Mouse (Mus musculus): ENCODE results near the gene Bicdl1. TPM values are rescaled to one million over a fixed set of nuclear protein-coding genes. Genes with fewer than 3 reads are reported as not detected.

The Bicdl1 gene
- polyA plus RNA-seq, 1 experiment = 143 TPM

DNA sequence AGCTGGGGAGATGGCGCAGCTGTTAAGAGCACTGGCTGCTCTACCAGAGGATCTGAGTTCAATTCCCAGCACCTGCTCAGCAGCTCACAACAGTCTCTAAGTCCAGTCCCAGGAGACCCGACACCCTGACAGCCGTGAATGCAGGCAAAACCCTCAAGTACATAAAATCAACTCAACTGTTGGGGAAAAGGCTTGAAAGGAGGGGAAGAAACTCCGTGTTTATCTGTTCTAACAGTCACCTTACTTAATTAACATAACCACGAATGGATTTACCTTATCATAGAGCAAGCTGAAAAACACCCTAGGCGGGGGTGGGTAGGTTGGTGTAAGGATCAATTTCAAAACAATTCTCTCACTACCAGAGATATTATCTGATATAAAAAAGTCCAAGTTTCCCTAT is 18.9 kb downstream of the Bicdl1 start:
- WGBS = 57% methylated on average over 6 of the region's 6 CpGs

GRCm38 (mm10) chr5:115711636-115712419 is 19.6 kb downstream of the Bicdl1 start:
- peaks cover 33% of the 10 kb centered on the region for H3K4me1 ChIP-seq (replicated peaks; ENCODE audit: control insufficient read depth, insufficient read depth, low read length)
- peak; percentile 48 for DNase-seq
- H3K27me3 ChIP-seq (ENCODE audit: control insufficient read depth, insufficient read depth, low read length) = no peaks in the 10 kb centered on the region
- H3K4me3 ChIP-seq (ENCODE audit: control insufficient read depth, insufficient read depth, low read length) = no peak overlapping the region
- TF ChIP-seq POLR2A (IDR thresholded peaks at IDR 0.05; ENCODE audit: control insufficient read depth, extremely low read depth, insufficient read depth, low read length, poor library complexity) (no peak), CTCF (IDR thresholded peaks at IDR 0.05; ENCODE audit: borderline replicate concordance, control insufficient read depth, extremely low read depth, insufficient read depth, low read length, poor library complexity) (no peak)
- peak overlapping the region; percentile 94 for H3K27ac ChIP-seq (ENCODE audit: control insufficient read depth, insufficient read depth, low read length)
- H3K36me3 ChIP-seq (ENCODE audit: control insufficient read depth, insufficient read depth, low read length) = no peaks in the 10 kb centered on the region
- WGBS = 44% methylated on average over 11 of the region's 11 CpGs

More for the DNA sequence above, 18.9 kb downstream of the Bicdl1 start:
- H3K27ac ChIP-seq (ENCODE audit: control insufficient read depth, insufficient read depth, low read length) = peak overlapping the region; percentile 94
- no peaks in the 10 kb centered on the region for H3K36me3 ChIP-seq (ENCODE audit: control insufficient read depth, insufficient read depth, low read length)
- H3K27me3 ChIP-seq (ENCODE audit: control insufficient read depth, insufficient read depth, low read length) = no peaks in the 10 kb centered on the region
- DNase-seq = no peak
- H3K4me3 ChIP-seq (ENCODE audit: control insufficient read depth, insufficient read depth, low read length) = no peak overlapping the region
- TF ChIP-seq CTCF (IDR thresholded peaks at IDR 0.05; ENCODE audit: borderline replicate concordance, control insufficient read depth, extremely low read depth, insufficient read depth, low read length, poor library complexity) (no peak), POLR2A (IDR thresholded peaks at IDR 0.05; ENCODE audit: control insufficient read depth, extremely low read depth, insufficient read depth, low read length, poor library complexity) (no peak)
- H3K4me1 ChIP-seq (replicated peaks; ENCODE audit: control insufficient read depth, insufficient read depth, low read length) = peaks cover 39% of the 10 kb centered on the region

DNA sequence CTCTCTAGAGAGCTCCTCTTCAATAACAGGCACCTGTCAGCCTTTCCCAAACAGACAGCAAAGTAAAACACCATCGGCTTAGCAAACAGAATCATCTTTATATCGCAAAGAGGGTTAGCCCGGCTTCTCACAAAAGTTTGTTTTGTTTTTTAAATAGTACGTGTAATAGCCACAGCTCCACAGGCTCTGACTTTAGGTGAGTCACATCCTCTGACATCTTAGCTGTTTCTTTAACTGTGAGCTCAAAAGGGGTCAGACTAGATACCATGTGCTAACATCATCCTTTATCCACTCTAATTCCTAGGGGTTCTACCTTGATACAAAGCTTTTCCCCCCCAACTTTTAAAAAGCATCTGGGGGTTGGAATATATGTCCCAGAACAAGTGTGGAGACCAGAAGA is 21.2 kb downstream of the Bicdl1 start:
- 95% methylated on average over 4 of the region's 4 CpGs for WGBS
- H3K4me3 ChIP-seq (ENCODE audit: control insufficient read depth, insufficient read depth, low read length) = no peak overlapping the region
- no peak for DNase-seq
- peaks cover 24% of the 10 kb centered on the region for H3K4me1 ChIP-seq (replicated peaks; ENCODE audit: control insufficient read depth, insufficient read depth, low read length)
- no peak for TF ChIP-seq CTCF (IDR thresholded peaks at IDR 0.05; ENCODE audit: borderline replicate concordance, control insufficient read depth, extremely low read depth, insufficient read depth, low read length, poor library complexity)
- TF ChIP-seq POLR2A (IDR thresholded peaks at IDR 0.05; ENCODE audit: control insufficient read depth, extremely low read depth, insufficient read depth, low read length, poor library complexity) = no peak
- H3K27me3 ChIP-seq (ENCODE audit: control insufficient read depth, insufficient read depth, low read length) = no peaks in the 10 kb centered on the region
- H3K36me3 ChIP-seq (ENCODE audit: control insufficient read depth, insufficient read depth, low read length) = no peaks in the 10 kb centered on the region
- H3K27ac ChIP-seq (ENCODE audit: control insufficient read depth, insufficient read depth, low read length) = no peak overlapping the region

DNA sequence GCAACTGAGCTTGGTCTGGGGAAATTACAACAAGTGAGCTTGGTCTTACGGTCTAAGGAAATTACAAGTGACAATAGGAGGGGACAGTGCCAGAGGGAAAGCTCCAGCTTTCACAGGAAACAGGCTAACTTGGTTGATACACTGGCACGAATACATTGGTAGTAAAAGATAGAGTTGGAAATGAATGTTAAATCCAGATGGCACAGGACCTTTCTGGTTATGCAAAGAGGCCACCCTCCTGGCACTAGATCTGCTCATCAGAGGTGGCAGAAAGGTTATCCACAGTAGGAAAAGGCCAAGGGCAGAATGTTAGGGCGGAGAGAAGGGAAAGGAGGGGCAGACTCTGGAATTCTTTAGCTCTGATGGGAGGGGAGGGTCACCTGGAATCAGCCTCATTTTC is 22.5 kb downstream of the Bicdl1 start:
- no peaks in the 10 kb centered on the region for H3K27me3 ChIP-seq (ENCODE audit: control insufficient read depth, insufficient read depth, low read length)
- WGBS = 68% methylated on average over 3 of the region's 3 CpGs
- DNase-seq = no peak
- no peaks in the 10 kb centered on the region for H3K36me3 ChIP-seq (ENCODE audit: control insufficient read depth, insufficient read depth, low read length)
- H3K4me1 ChIP-seq (replicated peaks; ENCODE audit: control insufficient read depth, insufficient read depth, low read length) = peaks cover 18% of the 10 kb centered on the region
- H3K27ac ChIP-seq (ENCODE audit: control insufficient read depth, insufficient read depth, low read length) = no peak overlapping the region
- TF ChIP-seq POLR2A (IDR thresholded peaks at IDR 0.05; ENCODE audit: control insufficient read depth, extremely low read depth, insufficient read depth, low read length, poor library complexity) (no peak), CTCF (IDR thresholded peaks at IDR 0.05; ENCODE audit: borderline replicate concordance, control insufficient read depth, extremely low read depth, insufficient read depth, low read length, poor library complexity) (no peak)
- H3K4me3 ChIP-seq (ENCODE audit: control insufficient read depth, insufficient read depth, low read length) = no peak overlapping the region

DNA sequence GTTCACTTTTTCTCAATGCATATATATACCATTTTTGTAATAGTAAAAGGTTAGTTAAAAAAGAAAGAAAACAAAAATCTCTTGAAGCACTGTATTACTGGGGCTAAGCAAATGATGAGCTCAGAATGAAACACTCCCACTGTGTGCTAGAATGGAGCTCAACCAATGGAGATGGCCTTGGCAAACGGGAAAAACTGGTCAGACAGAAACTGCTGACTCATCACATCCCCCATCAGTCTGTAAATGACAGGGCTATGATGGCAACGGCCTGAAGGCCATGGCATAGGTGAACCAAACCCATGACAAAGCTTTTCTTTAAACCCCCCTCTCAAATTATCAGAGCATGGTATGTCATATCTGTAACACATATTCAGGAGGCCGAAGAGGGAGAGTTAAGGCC is 29.4 kb downstream of the Bicdl1 start:
- WGBS = 63% methylated on average over 3 of the region's 3 CpGs
- DNase-seq = no peak
- no peaks in the 10 kb centered on the region for H3K36me3 ChIP-seq (ENCODE audit: control insufficient read depth, insufficient read depth, low read length)
- H3K27ac ChIP-seq (ENCODE audit: control insufficient read depth, insufficient read depth, low read length) = no peak overlapping the region
- H3K4me3 ChIP-seq (ENCODE audit: control insufficient read depth, insufficient read depth, low read length) = no peak overlapping the region
- TF ChIP-seq POLR2A (IDR thresholded peaks at IDR 0.05; ENCODE audit: control insufficient read depth, extremely low read depth, insufficient read depth, low read length, poor library complexity) = no peak
- TF ChIP-seq CTCF (IDR thresholded peaks at IDR 0.05; ENCODE audit: borderline replicate concordance, control insufficient read depth, extremely low read depth, insufficient read depth, low read length, poor library complexity) = no peak
- no peaks in the 10 kb centered on the region for H3K27me3 ChIP-seq (ENCODE audit: control insufficient read depth, insufficient read depth, low read length)
- H3K4me1 ChIP-seq (replicated peaks; ENCODE audit: control insufficient read depth, insufficient read depth, low read length) = peaks cover 5% of the 10 kb centered on the region; the same call in 1 of the 2 replicates

GRCm38 (mm10) chr5:115701215-115701614 is 30.2 kb downstream of the Bicdl1 start:
- 37% methylated on average over 4 of the region's 4 CpGs for WGBS
- no peak overlapping the region for H3K27ac ChIP-seq (ENCODE audit: control insufficient read depth, insufficient read depth, low read length)
- peaks cover 7% of the 10 kb centered on the region; the same call in 1 of the 2 replicates for H3K4me1 ChIP-seq (replicated peaks; ENCODE audit: control insufficient read depth, insufficient read depth, low read length)
- no peak for DNase-seq
- TF ChIP-seq POLR2A (IDR thresholded peaks at IDR 0.05; ENCODE audit: control insufficient read depth, extremely low read depth, insufficient read depth, low read length, poor library complexity) (no peak), CTCF (IDR thresholded peaks at IDR 0.05; ENCODE audit: borderline replicate concordance, control insufficient read depth, extremely low read depth, insufficient read depth, low read length, poor library complexity) (no peak)
- H3K27me3 ChIP-seq (ENCODE audit: control insufficient read depth, insufficient read depth, low read length) = no peaks in the 10 kb centered on the region
- H3K36me3 ChIP-seq (ENCODE audit: control insufficient read depth, insufficient read depth, low read length) = no peaks in the 10 kb centered on the region
- H3K4me3 ChIP-seq (ENCODE audit: control insufficient read depth, insufficient read depth, low read length) = no peak overlapping the region

Measured in thymus, adult 2 months (tissue).